Mouse (Mus musculus): Measurements from ENCODE around the gene Phb2. TPM values are rescaled to one million over a fixed set of nuclear protein-coding genes. Genes with fewer than 3 reads are reported as not detected.
A peak's percentile ranks its signal among the peaks of the same experiment; 100 is the strongest.

Phb2 gene
- total and polyA plus RNA-seq, 3 experiments = 309 to 815 (median 706) TPM

DNA sequence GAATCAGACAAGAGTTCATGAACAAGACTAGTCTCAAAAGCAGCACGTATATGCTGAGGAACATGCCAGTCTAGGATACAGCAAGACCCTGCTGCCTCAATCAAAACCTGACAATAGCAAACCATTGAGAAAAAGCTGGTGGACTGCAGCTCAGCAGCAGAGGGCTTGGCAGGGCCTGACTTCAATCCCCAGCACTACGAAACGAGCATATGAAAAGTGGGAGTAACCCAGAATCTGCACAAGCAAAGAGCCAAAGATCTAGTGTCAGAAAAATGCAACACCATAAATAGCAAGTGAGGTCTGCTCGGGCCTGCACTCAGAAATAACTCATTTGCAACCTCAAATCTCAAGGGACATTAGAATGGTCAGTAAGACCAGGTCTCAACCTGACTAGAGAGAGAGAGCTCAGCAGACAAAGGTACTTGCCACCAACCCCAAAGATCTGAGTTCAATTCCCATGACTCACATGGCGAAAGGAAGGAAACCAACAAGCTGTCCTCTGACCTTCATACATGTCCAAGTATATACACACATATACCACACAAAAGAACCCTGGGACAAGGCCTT lies 6.0 kb upstream of the Phb2 start:
- Histone ChIP-seq H3K27me3 (ENCODE audit: control insufficient read depth in 1 of 2, insufficient read depth in 2 of 2, low read length in 2 of 2) (no peaks in the 10 kb centered on the region), H3K9me3 (replicated peaks; ENCODE audit: insufficient read depth, low read length) (no peaks in the 10 kb centered on the region), H3K9ac (ENCODE audit: control insufficient read depth, low read depth, low read length, poor library complexity, severe bottlenecking) (no peak overlapping the region), H3K4me3 (ENCODE audit: control insufficient read depth in 1 of 2, insufficient read depth in 1 of 2, low read depth in 2 of 2, low read length in 2 of 2) (no peak overlapping the region), H3K36me3 (ENCODE audit: control insufficient read depth in 1 of 2, insufficient read depth in 2 of 2, low read length in 2 of 2) (peaks cover 12 to 36% of the 10 kb centered on the region in 2 experiments), H3K27ac (ENCODE audit: control insufficient read depth, low read depth, low read length) (no peak overlapping the region), H3K4me1 (ENCODE audit: control insufficient read depth in 1 of 2, insufficient read depth in 2 of 2, low read length in 2 of 2) (peaks cover 5 to 12% of the 10 kb centered on the region in 2 experiments; a peak in 3 of 4 replicates), H3K79me2 (ENCODE audit: control insufficient read depth, insufficient read depth, low read length, poor library complexity) (peaks cover 45% of the 10 kb centered on the region)
- TF ChIP-seq SMC3 (IDR thresholded peaks at IDR 0.05; ENCODE audit: low read depth, low read length) (0 out of 2 replicates have a peak, but pooled peaks have one; percentile 3), CTCF (IDR thresholded peaks at IDR 0.05 in 2 of 3, conservative IDR thresholded peaks at IDR 0.05 in 1 of 3; ENCODE audit: control insufficient read depth in 1 of 3, insufficient read depth in 1 of 3, low read depth in 2 of 3, low read length in 3 of 3, poor library complexity in 1 of 3, severe bottlenecking in 1 of 3) (no peak), POLR2AphosphoS2 (IDR thresholded peaks at IDR 0.05; ENCODE audit: low read length) (0 out of 2 replicates have a peak, but pooled peaks have one; percentile 31)
- no peak for DNase-seq (ENCODE audit: low read depth, low spot score)

- Histone ChIP-seq H3K9me3 (replicated peaks; ENCODE audit: insufficient read depth, low read length) (no peaks in the 10 kb centered on the region), H3K4me1 (ENCODE audit: control insufficient read depth in 1 of 2, insufficient read depth in 2 of 2, low read length in 2 of 2) (peaks cover 5 to 13% of the 10 kb centered on the region in 2 experiments; a peak in 3 of 4 replicates), H3K27me3 (ENCODE audit: control insufficient read depth in 1 of 2, insufficient read depth in 2 of 2, low read length in 2 of 2) (no peaks in the 10 kb centered on the region), H3K27ac (ENCODE audit: control insufficient read depth, low read depth, low read length) (no peak overlapping the region), H3K36me3 (ENCODE audit: control insufficient read depth in 1 of 2, insufficient read depth in 2 of 2, low read length in 2 of 2) (peaks cover 8 to 31% of the 10 kb centered on the region in 2 experiments), H3K4me3 (ENCODE audit: control insufficient read depth in 1 of 2, insufficient read depth in 1 of 2, low read depth in 2 of 2, low read length in 2 of 2) (no peak overlapping the region), H3K9ac (ENCODE audit: control insufficient read depth, low read depth, low read length, poor library complexity, severe bottlenecking) (no peak overlapping the region), H3K79me2 (ENCODE audit: control insufficient read depth, insufficient read depth, low read length, poor library complexity) (peaks cover 66% of the 10 kb centered on the region)
- no peak for DNase-seq (ENCODE audit: low read depth, low spot score)
- TF ChIP-seq POLR2AphosphoS5 (IDR thresholded peaks at IDR 0.05; ENCODE audit: borderline replicate concordance, low read depth, low read length) (0 out of 2 replicates have a peak, but pooled peaks have one; percentile 75), POLR2A (IDR thresholded peaks at IDR 0.05; ENCODE audit: control insufficient read depth in 1 of 2, insufficient read depth in 1 of 2, low read depth in 1 of 2, low read length in 2 of 2, poor library complexity in 1 of 2) (peak in 1 of 2 experiments; percentile 22; a peak in 1 of 4 replicates), HCFC1 (IDR thresholded peaks at IDR 0.05; ENCODE audit: low read depth, low read length) (no peak), ZMIZ1 (IDR thresholded peaks at IDR 0.05; ENCODE audit: low read depth, low read length) (0 out of 2 replicates have a peak, but pooled peaks have one; percentile 24)
These were observed 3.7 kb upstream of the Phb2 start for GRCm38 (mm10) chr6:124708289-124708889.

GRCm38 (mm10) chr6:124712918-124713317 lies 782 bp downstream of the Phb2 start:
- no peak for DNase-seq (ENCODE audit: low read depth, low spot score)
- Histone ChIP-seq H3K27ac (ENCODE audit: control insufficient read depth, low read depth, low read length) (peak overlapping the region; percentile 55), H3K9ac (ENCODE audit: control insufficient read depth, low read depth, low read length, poor library complexity, severe bottlenecking) (peak overlapping the region; percentile 94), H3K4me1 (ENCODE audit: control insufficient read depth in 1 of 2, insufficient read depth in 2 of 2, low read length in 2 of 2) (peaks cover 0 to 22% of the 10 kb centered on the region in 2 experiments; a peak in 3 of 4 replicates), H3K27me3 (ENCODE audit: control insufficient read depth in 1 of 2, insufficient read depth in 2 of 2, low read length in 2 of 2) (no peaks in the 10 kb centered on the region), H3K36me3 (ENCODE audit: control insufficient read depth in 1 of 2, insufficient read depth in 2 of 2, low read length in 2 of 2) (peaks cover 9 to 26% of the 10 kb centered on the region in 2 experiments), H3K79me2 (ENCODE audit: control insufficient read depth, insufficient read depth, low read length, poor library complexity) (peaks cover 64% of the 10 kb centered on the region), H3K4me3 (ENCODE audit: control insufficient read depth in 1 of 2, insufficient read depth in 1 of 2, low read depth in 2 of 2, low read length in 2 of 2) (peak overlapping the region; percentile 86 to 87), H3K9me3 (replicated peaks; ENCODE audit: insufficient read depth, low read length) (no peaks in the 10 kb centered on the region)
- peak; percentile 62 for TF ChIP-seq MAX (IDR thresholded peaks at IDR 0.05; ENCODE audit: low read length)
- no peak for TF ChIP-seq RAD21 (IDR thresholded peaks at IDR 0.05; ENCODE audit: low read depth, low read length)
